Mouse (Mus musculus) inflammation-experienced regulatory T-cells, adult 16 weeks (primary cell): ENCODE data around the gene Keap1. TPM values are rescaled to one million over a fixed set of nuclear protein-coding genes. Genes with fewer than 3 reads are reported as not detected.

ENCODE experiments used
- polyA plus RNA-seq: library from polyadenylated mRNA; unstranded; fragments of 100-300 nt; shearing (Covaris generic); gene quantifications from one replicate; pipeline ENCODE4 v1.2.1, GENCODE M21; 2017

Keap1 gene
- 48.0 TPM for polyA plus RNA-seq

GRCm38 (mm10) chr9:21238733-21239464, at the start of gene Keap1:
Gene Keap1, minus strand, starts transcription at chr9:21239361.

GRCm38 (mm10) chr9:21287571-21288402, 48.6 kb upstream of the Keap1 start, which contains the start of gene Kri1:
Gene Kri1, minus strand, starts transcription at chr9:21287969.

GRCm38 (mm10) chr9:21265000-21265561, 25.9 kb upstream of the Keap1 start, which contains the start of gene Atg4d:
Gene Atg4d, plus strand, starts transcription at chr9:21265293.

GRCm38 (mm10) chr9:21248326-21248725, 9.2 kb upstream of the Keap1 start, which contains the start of gene S1pr5:
Gene S1pr5, minus strand, starts transcription at chr9:21248443.

Other genes starting within 250 kb of the Keap1 start
- 138 TPM for gene Mrpl4, start 236.6 kb downstream of the Keap1 start, polyA plus RNA-seq
- gene Icam1, start 223.4 kb downstream of the Keap1 start, polyA plus RNA-seq, result 144 TPM
- gene Icam4, start 210.0 kb downstream of the Keap1 start, polyA plus RNA-seq, result 2.7 TPM
- gene Icam5, start 207.3 kb downstream of the Keap1 start, polyA plus RNA-seq, result 1.4 TPM
- not detected for gene Zglp1, start 172.3 kb downstream of the Keap1 start, polyA plus RNA-seq
- gene Gm49373, start 166.3 kb downstream of the Keap1 start, polyA plus RNA-seq, result 0.29 TPM
- gene Fdx1l, start 165.7 kb downstream of the Keap1 start, polyA plus RNA-seq, result 39.6 TPM
- 5.8 TPM for gene Gm38431, start 147.4 kb downstream of the Keap1 start, polyA plus RNA-seq
- gene Raver1, start 147.4 kb downstream of the Keap1 start, polyA plus RNA-seq, result 72.7 TPM
- gene Tyk2, start 108.1 kb downstream of the Keap1 start, polyA plus RNA-seq, result 120 TPM
- 345 TPM for gene Cdc37, start 89.4 kb downstream of the Keap1 start, polyA plus RNA-seq
- 0.62 TPM for gene Pde4a, start 73.6 kb downstream of the Keap1 start, polyA plus RNA-seq
- gene S1pr5, start 9.1 kb upstream of the Keap1 start, polyA plus RNA-seq, result not detected
- gene Atg4d, start 25.9 kb upstream of the Keap1 start, polyA plus RNA-seq, result 76.7 TPM
- 31.1 TPM for gene Kri1, start 48.6 kb upstream of the Keap1 start, polyA plus RNA-seq
- 105 TPM for gene Cdkn2d, start 52.0 kb upstream of the Keap1 start, polyA plus RNA-seq
- gene Ap1m2, start 73.0 kb upstream of the Keap1 start, polyA plus RNA-seq, result 2.6 TPM
- 583 TPM for gene Slc44a2, start 81.3 kb upstream of the Keap1 start, polyA plus RNA-seq
- 70.1 TPM for gene Ilf3, start 128.5 kb upstream of the Keap1 start, polyA plus RNA-seq
- 39.5 TPM for gene Qtrt1, start 172.5 kb upstream of the Keap1 start, polyA plus RNA-seq
- gene Dnm2, start 185.5 kb upstream of the Keap1 start, polyA plus RNA-seq, result 282 TPM